Mouse (Mus musculus) testis, adult 2 months (tissue): ENCODE results near the gene Atp8b2. TPM values are rescaled to one million over a fixed set of nuclear protein-coding genes. Genes with fewer than 3 reads are reported as not detected.
A peak's percentile ranks its signal among the peaks of the same experiment; 100 is the strongest.

Experiments
- H3K27ac ChIP-seq: fragments of 200-500 bp; 2 replicates; pipeline ENCODE4 v1.5.1; 2012; ENCODE audit warnings: low read depth, low read length; ENCODE audit not compliant: control insufficient read depth, insufficient read depth
- H3K27me3 ChIP-seq: fragments of 200-500 bp; 2 replicates; pipeline ENCODE4 v1.6.1; 2012; ENCODE audit warnings: mild to moderate bottlenecking, low read length, moderate library complexity; ENCODE audit not compliant: control insufficient read depth, insufficient read depth
- H3K36me3 ChIP-seq: fragments of 200-500 bp; 2 replicates; pipeline ENCODE4 v1.6.1; 2012; ENCODE audit warnings: mild to moderate bottlenecking, low read length; ENCODE audit not compliant: control insufficient read depth, insufficient read depth
- H3K4me1 ChIP-seq: fragments of 200-500 bp; 2 replicates; pipeline ENCODE4 v1.6.1; 2012; ENCODE audit warnings: low read length; ENCODE audit not compliant: control insufficient read depth, insufficient read depth
- H3K4me3 ChIP-seq: fragments of 200-500 bp; 2 replicates; pipeline ENCODE4 v1.5.1; 2012; ENCODE audit warnings: low read depth, mild to moderate bottlenecking, low read length, moderate library complexity, mixed read lengths; ENCODE audit not compliant: control insufficient read depth
- CTCF ChIP-seq: fragments of 200-500 bp; IDR thresholded peaks from 2 replicates; pipeline ENCODE4 v1.5.1; 2012; ENCODE audit warnings: low read depth, mild to moderate bottlenecking, inconsistent platforms, low read length, moderate library complexity; ENCODE audit not compliant: control insufficient read depth, insufficient read depth, insufficient replicate concordance
- POLR2A ChIP-seq: fragments of 200-500 bp; IDR thresholded peaks from 2 replicates; pipeline ENCODE4 v1.6.1; 2012; ENCODE audit warnings: low read depth, mild to moderate bottlenecking, inconsistent platforms, low read length, moderate library complexity; ENCODE audit not compliant: control insufficient read depth
- polyA plus RNA-seq: library from polyadenylated mRNA; depleted of rRNA; stranded (reverse); fragments of >200 nt; gene quantifications from 2 replicates; pipeline ENCODE4 v1.2.3, GENCODE M21; 2012; rRNA removed

The Atp8b2 gene
- 26.9 and 39.9 TPM in 2 replicates for polyA plus RNA-seq

DNA sequence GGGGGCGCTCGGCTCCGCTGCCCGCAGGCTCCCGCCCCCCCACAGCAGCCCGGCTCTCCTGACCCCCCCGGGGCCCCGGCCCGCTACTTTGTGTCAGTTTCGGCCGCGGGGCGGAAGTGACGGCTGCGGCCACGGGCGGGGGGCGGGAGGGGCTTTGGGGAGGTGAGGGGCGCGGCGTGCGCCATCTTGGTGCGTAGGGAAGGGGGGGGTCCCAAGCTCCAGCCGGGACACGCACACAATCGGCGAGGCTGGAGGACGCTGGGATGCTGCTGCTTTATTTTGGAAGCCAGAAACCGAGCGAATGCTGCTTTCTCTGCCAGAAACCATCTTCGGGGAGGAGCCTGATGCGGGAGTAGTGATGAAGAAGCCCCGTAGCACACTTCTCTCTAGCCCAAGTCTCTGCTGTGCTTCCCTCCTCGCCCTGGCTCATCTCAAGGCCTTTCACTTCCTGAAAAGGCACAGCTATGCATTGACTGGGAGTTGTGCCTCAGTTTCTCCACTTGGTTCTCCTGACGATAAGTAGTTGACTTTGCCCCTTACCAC, at the start of gene Atp8b2:
Atp8b2 (minus strand) TSS at position 288 of the 543 bp plus-strand sequence.
- Histone ChIP-seq H3K27me3 (no peaks in the 10 kb centered on the region), H3K4me1 (peaks cover 30% of the 10 kb centered on the region), H3K27ac (peak within 1 kb of the TSS; percentile 96), H3K4me3 (peak within 1 kb of the TSS; percentile 94), H3K36me3 (no peaks in the 10 kb centered on the region)
- TF ChIP-seq CTCF (no peak), POLR2A (no peak)

DNA sequence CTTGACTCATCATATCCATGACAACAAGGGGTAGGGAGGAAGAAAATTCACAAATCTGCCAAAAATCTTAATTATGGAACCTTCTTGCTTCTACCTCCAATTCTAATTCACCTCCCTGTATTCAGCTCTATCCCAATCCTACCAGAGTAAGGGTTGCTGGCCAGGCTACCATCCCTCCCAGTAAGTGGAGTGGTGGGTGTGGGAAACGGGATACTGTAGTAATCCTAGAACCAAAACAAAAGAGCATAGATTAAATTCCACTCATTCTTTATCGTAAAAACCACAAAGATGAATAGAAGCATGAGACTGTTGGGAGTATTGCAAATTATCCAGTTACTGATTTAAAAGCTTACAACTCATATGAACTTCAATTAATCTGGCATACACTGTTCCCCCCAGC, 47.0 kb upstream of the Atp8b2 start:
- H3K27me3 ChIP-seq: no peaks in the 10 kb centered on the region
- H3K4me3 ChIP-seq: no peak overlapping the region
- no peaks in the 10 kb centered on the region for H3K4me1 ChIP-seq
- TF ChIP-seq POLR2A (no peak), CTCF (no peak)
- no peak overlapping the region for H3K27ac ChIP-seq
- H3K36me3 ChIP-seq: peaks cover 4% of the 10 kb centered on the region; the same call in 1 of the 2 replicates

DNA sequence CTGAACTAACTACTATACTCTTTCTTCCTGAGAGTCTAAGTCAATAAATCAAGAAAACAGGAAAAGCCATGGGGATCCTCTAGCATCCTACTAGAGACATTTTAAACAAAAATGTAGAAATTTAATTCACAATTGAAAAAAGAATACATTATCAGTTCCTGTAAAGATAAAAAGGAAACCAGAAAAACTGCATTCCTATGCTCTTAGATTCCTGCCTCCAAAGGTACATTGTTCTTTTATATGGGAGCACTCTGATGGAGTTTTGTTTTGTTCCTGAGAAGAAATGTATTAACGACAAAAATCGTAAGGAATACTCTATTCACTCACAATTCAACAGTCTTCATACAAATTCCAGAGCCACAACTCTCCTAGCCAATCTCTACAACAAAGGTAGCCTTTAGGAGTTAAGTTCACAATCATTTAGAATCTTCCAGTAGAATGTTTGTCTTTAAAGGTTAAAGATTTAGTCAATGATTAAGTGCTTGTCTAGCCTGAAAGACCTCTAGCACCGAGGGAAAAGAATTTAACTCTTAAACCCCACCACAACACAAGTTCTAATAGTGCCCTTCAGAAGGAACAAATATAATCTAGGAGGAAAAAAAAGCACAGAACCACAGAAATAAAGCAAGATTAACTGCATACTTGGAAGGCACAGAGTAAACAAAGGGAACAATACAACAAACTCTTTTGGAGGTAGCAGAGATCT, 40.9 kb upstream of the Atp8b2 start:
- Histone ChIP-seq H3K27me3 (no peaks in the 10 kb centered on the region), H3K4me3 (no peak overlapping the region), H3K27ac (no peak overlapping the region), H3K4me1 (no peaks in the 10 kb centered on the region; the same call in 1 of the 2 replicates), H3K36me3 (peaks cover 8% of the 10 kb centered on the region)
- TF ChIP-seq CTCF: no peak
- no peak for TF ChIP-seq POLR2A

DNA sequence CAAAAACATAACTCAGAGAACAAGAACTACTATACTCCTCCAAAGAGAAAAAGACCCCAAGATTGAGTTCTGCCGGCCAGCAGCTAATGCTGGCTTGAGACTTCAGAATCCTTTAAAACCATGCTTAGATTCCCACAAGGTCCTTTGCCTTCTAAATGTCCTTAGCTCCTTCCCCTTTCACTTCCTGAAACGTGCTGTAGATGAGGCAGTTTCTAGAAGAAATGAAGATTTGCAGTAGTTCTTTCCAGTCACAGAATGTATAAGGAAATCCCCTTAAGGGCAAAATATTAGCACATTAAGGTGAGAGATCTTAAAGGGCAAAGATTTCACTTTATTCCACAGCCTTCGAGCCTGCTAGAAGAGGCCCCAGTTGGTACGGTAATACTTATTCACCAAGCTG, 36.5 kb upstream of the Atp8b2 start:
- TF ChIP-seq POLR2A: no peak
- no peak for TF ChIP-seq CTCF
- Histone ChIP-seq H3K27me3 (no peaks in the 10 kb centered on the region), H3K4me3 (peak overlapping the region; percentile 87; the same call in 1 of the 2 replicates), H3K4me1 (no peaks in the 10 kb centered on the region; the same call in 1 of the 2 replicates), H3K36me3 (peaks cover 4% of the 10 kb centered on the region), H3K27ac (peak overlapping the region; percentile 79; the same call in 1 of the 2 replicates)

DNA sequence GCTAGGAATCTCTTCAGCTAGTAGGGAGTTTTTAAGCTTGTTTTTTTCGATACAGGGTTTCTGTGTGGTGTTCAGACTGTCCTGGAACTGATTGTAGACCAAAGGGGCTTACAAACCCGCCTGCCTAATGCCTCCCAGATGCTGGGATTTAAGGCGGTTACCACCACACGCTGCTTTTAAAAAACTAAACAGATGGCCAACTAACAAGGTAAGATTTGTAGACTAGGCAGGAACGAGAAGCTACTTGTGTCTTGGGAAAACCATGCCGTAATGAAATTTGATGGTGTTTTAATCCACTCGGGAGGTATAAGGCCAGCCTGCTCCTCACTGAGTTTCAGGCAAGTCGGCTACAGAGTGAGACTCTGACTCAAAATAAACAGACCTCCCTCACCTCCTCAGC, 35.8 kb upstream of the Atp8b2 start:
- peak overlapping the region; percentile 87 for H3K4me3 ChIP-seq
- H3K4me1 ChIP-seq: no peaks in the 10 kb centered on the region; the same call in 1 of the 2 replicates
- H3K27me3 ChIP-seq: no peaks in the 10 kb centered on the region
- no peak for TF ChIP-seq CTCF
- TF ChIP-seq POLR2A: no peak
- H3K27ac ChIP-seq: peak overlapping the region; percentile 79
- H3K36me3 ChIP-seq: peaks cover 4% of the 10 kb centered on the region

DNA sequence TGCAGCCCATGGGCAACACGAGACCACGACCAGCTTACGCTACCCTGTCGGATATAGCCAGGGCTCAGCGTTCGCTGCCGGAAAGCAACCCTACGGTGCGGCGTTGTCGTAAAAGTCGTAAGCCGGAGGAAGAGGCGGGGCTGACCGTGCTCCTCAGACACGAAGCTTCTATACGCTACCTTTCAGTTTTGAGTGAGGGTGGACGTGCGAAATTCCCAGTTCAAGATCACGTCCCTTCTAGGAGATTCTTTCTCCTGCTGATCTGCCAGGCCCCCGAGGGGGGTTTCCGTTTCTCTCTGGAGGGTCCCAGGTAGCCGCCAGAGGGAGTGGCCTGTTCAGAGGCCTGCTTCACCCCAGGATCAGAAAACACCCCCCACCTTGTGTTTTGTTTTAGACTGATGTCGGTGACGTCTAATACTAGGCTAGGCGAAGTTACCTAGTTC, 35.3 kb upstream of the Atp8b2 start, which contains the start of gene Hax1:
Hax1 (minus strand) TSS at position 169 of the 443 bp plus-strand sequence.
- TF ChIP-seq POLR2A: peak; percentile 87
- TF ChIP-seq CTCF: no peak
- no peaks in the 10 kb centered on the region; the same call in 1 of the 2 replicates for H3K4me1 ChIP-seq
- H3K36me3 ChIP-seq: peaks cover 4% of the 10 kb centered on the region
- H3K27me3 ChIP-seq: no peaks in the 10 kb centered on the region
- H3K27ac ChIP-seq: peak within 1 kb of the TSS; percentile 79
- peak within 1 kb of the TSS; percentile 87 for H3K4me3 ChIP-seq

DNA sequence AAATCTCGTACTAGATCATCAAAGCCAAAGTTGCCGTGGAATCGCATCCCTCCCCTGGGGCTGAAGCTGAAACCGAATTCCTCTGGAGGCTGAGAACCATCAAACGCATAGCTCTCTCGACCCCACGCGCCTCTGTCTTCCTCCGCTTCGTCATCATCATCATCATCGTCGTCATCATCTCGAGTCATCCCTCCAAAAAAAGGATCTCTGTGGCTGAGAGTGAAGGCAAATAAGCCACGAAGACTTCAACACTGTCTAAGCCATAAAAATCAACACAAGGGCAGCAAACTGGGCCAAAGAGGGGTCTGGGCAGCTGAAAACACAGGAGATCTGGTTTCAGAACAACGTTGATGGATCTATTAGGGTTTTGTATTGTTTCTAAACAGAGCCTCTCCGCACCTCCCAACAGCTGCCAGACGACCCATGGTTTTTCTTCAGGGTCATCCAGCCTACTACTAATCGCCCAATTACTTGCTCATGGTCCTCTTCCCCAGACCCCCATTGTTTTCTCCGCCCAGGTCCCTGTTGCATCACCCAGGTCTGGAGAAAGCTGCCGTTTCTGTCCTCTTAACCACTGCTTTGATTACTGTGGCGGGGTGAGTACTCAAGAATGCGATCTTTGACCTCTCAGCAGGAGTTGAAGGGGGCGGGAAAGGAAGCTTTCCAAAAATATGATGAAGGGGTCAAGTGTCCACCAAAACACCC, 34.6 kb upstream of the Atp8b2 start:
- TF ChIP-seq CTCF (no peak), POLR2A (no peak)
- Histone ChIP-seq H3K36me3 (peaks cover 4% of the 10 kb centered on the region), H3K27me3 (no peaks in the 10 kb centered on the region), H3K4me1 (no peaks in the 10 kb centered on the region; the same call in 1 of the 2 replicates), H3K4me3 (peak overlapping the region; percentile 87), H3K27ac (peak overlapping the region; percentile 79)
